Mouse (Mus musculus) ES-Bruce4 (cell line): ENCODE measurements at regions not wholly inside any gene's neighbourhood (a gene's known extent, or its start where the extent isn't known, plus 50 kb on each side); places are given as distances from the start of the nearest gene placed in this dataset.

Source experiments
- CTCF ChIP-seq: IDR thresholded peaks from one replicate; pipeline ENCODE4 v1.8.1; 2011; ENCODE audit warnings: low read depth, low read length
- POLR2A ChIP-seq: IDR thresholded peaks from one replicate; pipeline ENCODE4 v1.8.1; 2011; ENCODE audit warnings: low read length; ENCODE audit not compliant: insufficient read depth

DNA sequence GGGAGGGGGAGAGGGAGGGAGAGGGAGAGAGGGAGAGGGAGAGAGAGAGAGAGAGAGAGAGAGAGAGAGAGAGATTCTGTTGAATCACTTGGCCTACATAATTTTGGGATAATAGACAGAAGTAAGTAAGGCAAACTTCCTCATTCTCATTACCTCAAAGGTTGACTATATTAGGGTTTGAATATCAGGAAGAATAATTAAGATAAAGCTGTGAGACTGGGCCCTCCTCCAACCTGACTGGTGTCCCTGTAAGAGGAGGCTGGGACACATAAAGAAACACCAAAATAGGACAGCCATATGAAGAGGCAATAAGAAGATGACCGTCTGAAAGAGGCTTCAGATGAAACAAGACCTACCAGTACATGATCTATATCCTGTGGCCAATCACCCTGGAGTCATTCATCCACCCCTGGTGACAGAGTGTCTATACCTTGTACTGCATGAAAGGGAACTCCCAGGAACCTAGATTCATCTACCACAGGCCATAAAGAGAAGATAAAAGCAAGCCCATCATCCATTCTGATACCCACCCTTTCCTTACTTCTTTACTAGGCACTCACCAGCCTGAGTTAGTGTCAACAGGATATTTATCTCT lies 171.1 kb upstream of the Cpeb2 start:
- TF ChIP-seq CTCF = no peak
- TF ChIP-seq POLR2A = no peak
